Mouse (Mus musculus) liver, adult (tissue): ENCODE measurements around the gene Raph1.

ENCODE experiments used
- GATA4 ChIP-seq: IDR thresholded peaks from 2 replicates; pipeline ENCODE4 v1.6.1; 2014; ENCODE audit warnings: mild to moderate bottlenecking, low read length; ENCODE audit not compliant: insufficient replicate concordance

Raph1 gene

DNA sequence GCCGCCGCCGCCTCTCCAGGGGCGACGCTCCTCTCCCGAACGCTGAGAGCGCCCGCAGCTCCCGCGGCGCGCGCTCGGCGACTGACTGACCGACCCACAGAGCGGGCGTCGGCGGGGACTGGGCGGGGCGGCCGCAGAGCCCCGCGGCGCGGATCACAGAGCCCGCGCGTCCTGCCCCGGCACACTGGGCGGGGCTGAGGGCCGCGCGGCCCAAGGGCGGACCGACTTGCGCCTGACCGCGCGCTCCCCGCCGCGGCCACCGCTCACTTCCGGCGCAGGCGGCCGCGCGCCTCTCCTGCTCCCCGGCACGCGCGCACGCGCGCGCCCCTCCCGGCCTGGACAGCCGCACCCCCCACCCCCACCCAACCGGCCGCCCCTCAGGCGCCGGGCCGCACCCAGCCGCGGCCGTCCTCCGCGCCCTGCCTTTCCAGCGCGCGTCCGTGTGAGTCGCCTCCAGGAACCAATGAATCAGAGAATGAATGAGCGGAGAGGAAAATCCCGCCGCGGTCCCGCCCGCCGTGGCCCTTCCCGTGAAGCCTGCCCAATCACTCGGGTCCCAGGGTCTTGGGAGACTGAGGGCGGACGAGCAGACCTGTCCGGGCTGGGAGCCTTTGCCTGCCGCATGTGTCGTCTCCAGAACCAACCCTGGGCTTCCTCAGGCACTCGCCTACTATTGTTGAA is at the start of gene Raph1:
TSS of gene Raph1 (minus strand) at position 474 of the 681 bp plus-strand sequence.
- no peak for TF ChIP-seq GATA4

- no peak for TF ChIP-seq GATA4
These were observed 48.8 kb upstream of the Raph1 start for GRCm38 (mm10) chr1:60615703-60616102.

DNA sequence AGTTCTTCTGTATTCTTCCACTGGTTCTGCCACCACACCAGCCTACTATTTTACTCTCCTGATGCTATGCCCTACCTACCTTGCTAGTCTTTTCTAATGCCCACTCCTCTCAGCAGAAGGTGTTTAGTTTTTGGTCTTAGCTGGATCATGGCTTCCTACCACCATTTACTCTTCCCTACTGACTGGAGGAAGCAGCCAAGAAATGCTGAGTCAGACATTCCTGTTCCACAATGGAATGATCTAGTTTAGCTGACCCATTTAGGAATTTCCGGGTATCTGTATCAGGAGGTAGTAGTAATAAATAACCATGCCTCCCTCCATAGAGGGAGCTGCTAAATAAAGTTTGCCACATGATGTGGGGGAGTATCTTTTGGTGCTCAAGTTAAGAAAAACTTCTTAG is 48.0 kb upstream of the Raph1 start:
- no peak for TF ChIP-seq GATA4

DNA sequence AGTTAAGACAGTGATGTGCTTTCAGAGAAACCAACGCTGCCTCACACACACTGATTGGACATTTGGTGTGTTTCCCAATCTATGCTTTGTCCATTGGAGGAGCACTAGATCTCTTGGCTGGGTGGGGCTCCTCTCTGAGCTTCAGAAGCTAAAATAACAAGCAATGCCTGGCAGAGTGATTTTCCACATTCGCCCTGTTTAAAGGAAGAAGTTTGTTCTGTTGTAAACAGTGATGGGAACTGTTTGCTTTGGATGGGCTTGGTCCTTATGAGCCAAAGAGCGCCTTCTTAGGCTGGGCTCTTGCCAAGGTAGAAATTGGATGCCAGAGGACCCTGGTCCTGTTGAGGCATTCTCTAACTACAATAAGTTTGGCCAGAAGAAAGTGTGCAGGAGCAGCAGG is 45.1 kb upstream of the Raph1 start:
- TF ChIP-seq GATA4: no peak

DNA sequence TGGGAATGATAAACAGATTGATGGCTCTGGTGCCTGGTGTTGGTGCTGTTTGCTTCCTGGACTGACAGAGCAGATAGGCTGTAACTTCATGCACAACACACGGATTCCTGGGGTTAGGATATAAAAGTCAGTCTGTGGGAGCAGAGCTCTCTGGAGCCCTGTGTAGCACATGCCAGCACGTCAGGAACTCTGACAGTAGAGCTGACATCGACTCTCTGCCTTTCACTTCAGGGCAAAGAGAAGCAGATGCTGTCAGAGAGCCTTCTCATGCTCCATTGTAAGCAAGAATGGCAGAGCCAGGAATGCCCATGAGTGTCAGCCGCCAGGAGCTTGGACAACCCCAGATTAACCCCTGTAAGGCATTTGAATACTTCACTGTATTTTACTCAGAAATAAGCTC is 43.7 kb upstream of the Raph1 start:
- TF ChIP-seq GATA4: no peak

GRCm38 (mm10) chr1:60609011-60609775 is 42.3 kb upstream of the Raph1 start:
- peak; percentile 47; the same call in 1 of the 2 replicates for TF ChIP-seq GATA4

DNA sequence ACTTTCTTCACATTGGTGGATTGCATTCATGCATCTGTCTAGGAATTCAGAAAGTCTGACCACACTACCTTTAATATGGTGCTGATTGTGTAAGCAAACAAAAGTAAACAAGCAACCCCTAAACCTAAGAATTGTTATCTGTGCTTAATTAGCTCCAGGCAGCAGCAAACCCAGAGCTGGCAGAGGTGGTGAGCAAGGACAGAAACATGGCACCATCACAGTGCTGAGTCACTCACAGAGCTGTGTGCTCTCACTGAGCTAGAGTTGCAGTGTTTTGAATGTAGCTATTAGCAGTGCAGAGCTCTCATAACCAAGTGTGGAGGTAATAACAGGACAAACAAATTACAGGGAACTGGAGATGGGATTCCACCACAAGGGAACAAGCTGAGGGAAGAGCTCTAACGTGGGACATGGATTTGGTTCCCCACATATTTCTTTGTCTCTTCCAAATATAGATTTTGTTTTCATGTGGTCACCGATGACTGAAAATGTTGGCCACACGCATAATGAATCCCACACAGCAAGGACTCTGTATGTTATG is 37.6 kb upstream of the Raph1 start:
- TF ChIP-seq GATA4: no peak

DNA sequence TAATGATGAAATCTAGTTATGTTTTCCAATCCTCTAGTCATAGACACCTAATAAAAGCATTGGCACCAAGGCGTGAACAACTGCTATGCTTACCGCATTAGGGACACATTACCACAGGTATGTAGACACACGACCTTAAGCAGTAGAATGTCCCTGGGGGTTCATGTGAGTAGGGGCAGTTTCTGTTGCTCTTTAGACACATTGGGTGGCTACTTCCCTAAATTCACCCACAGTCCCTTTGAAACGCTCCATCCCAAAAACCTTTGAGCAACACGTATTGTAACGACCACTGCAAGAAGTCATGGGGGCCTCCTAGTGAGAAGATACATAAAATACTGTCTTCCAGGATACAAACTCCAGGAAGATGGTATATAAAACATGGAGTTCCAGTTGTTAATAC is 33.8 kb upstream of the Raph1 start:
- no peak for TF ChIP-seq GATA4

GRCm38 (mm10) chr1:60599926-60600325 is 33.0 kb upstream of the Raph1 start:
- TF ChIP-seq GATA4: no peak

GRCm38 (mm10) chr1:60599013-60599701 is 32.3 kb upstream of the Raph1 start:
- TF ChIP-seq GATA4: peak; percentile 68; the same call in 1 of the 2 replicates

GRCm38 (mm10) chr1:60596386-60597320 is 29.7 kb upstream of the Raph1 start:
- TF ChIP-seq GATA4: 0 out of 2 replicates have a peak, but pooled peaks have one; percentile 15

GRCm38 (mm10) chr1:60593101-60593500 is 26.2 kb upstream of the Raph1 start:
- TF ChIP-seq GATA4: no peak

DNA sequence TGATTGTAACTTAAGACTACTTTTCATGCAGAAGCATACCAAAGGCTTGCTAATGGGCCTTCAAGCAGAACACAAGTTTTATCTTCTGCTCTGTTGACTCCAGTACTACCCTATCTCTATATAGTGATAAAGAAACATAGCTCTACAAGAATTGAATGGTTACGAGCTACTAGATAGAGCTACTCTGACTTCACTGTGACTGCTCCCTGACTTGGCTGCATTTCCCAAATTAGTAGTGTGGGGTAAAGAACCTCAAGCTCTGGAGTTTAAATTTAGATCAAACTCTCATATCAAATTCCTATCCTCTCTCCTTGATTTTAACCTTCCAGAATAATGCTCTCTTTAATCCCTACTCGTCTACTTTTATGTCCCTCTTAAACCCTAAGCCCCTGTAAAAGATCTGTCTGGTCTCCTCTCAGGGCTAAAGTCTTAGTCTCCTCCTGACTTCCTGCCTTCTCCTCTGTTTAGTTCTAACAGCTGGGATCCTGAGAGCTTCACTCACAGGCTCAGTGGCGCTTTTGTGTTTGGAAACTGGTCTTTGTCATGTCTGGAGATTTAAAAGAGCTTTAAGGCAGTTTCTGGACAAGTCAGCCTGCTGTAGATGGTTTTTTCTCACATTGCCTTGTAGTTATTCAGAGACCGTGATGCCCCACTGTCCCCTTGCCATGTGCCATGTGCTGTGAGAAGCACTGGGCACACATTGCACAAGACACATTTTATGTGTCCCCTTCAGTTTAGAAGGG is 22.2 kb upstream of the Raph1 start:
- no peak for TF ChIP-seq GATA4

DNA sequence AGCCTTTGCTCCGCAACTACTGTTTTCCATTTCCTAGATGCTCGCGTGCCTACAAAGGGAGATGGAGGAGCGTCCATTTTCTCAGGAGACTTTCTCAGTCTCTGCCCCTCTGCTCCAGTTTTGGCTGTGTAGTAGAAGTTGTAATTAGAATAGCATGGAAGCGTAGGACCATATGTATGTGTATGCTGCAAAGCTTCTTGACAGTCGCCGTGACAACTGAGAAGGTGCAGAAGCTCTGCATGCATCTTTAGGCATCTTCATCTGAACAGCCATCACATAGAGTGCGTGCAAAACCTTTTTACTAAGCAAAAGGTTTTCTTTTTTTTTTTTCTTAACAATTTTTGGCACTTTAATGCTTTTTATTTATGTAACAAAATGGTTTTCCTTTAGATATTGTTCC is 14.1 kb upstream of the Raph1 start:
- no peak for TF ChIP-seq GATA4
